Mouse (Mus musculus) adrenal gland, adult 2 months (tissue): ENCODE data around the gene Olfr1495. TPM values are rescaled to one million over a fixed set of nuclear protein-coding genes. Genes with fewer than 3 reads are reported as not detected.
"Not testable (repeated sequence)": the region's sequence is repeated elsewhere in the genome, so short reads cannot be mapped to it uniquely, and the experiment has no call there.

ENCODE experiments used
- DNase-seq: peaks from one replicate; pipeline ENCODE4 v3.0.0; 2021
- long read RNA-seq: library from polyadenylated mRNA; stranded (forward); transcript quantifications from one replicate; pipeline ENCODE4 v2.0.0, GENCODE M21; 2021
- polyA plus RNA-seq: library from polyadenylated mRNA; depleted of rRNA; stranded (reverse); fragments of >200 nt; gene quantifications from 2 replicates; pipeline ENCODE4 v1.2.3, GENCODE M21; 2012; rRNA removed
- total RNA-seq, 2 experiments: library from RNA; stranded (reverse); gene quantifications; 2 replicates each; pipeline ENCODE4 v1.2.3; 2021

The Olfr1495 gene
- total RNA-seq (not detected), polyA plus RNA-seq (not detected in 2 replicates)
- long read RNA-seq = 0 reads

DNA sequence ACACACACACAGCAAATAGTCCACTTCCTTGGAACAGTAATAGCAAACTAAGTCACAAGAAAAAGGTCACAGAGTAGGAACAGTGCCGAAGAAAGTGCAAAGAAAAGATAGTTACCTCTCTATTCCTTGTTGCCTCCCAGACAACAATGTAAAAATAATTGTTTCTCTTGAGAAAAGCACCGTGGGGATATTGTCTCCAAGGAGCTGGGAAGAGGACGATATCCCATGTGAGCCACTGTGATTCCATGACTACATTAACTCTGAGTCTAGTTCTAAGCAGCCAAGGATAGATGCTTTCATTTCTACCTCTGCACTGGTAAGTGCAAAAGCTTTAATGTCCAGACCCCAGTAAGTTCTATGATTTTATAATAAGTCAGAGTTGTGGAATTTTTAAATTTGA, at the start of gene Olfr1495:
Gene Olfr1495, plus strand, starts transcription at position 301 of the 400 bp plus-strand sequence.
- no peak for DNase-seq

GRCm38 (mm10) chr19:13722978-13723377, 41.4 kb upstream of the Olfr1495 start, which contains the start of gene Olfr1493-ps1:
Gene Olfr1493-ps1 (plus strand): TSS chr19:13723278.
- DNase-seq = no peak

DNA sequence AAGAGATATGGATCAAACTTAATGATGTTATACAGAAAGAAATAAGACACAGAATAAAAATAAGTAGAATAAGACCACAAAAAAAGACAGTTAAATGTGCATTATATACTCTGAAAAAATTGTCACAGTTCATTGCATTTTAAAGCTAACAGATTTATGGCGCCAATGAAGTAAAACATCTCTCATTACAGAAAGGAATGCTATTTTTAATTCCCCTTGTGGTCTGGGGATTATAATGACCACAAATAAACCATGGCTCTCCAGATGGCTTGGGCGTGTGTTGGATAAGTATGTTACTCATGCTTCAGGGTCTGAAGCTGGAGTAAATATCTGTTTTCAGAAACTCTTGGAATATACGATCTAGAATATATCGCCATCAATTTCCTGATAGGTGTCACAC, 25.0 kb upstream of the Olfr1495 start, which contains the start of gene Olfr1494:
Gene Olfr1494, plus strand, starts transcription at position 301 of the 400 bp plus-strand sequence.
- DNase-seq = no peak

- no peak for DNase-seq
Observed at GRCm38 (mm10) chr19:13749366-13749765, 15.0 kb upstream of the Olfr1495 start.

DNA sequence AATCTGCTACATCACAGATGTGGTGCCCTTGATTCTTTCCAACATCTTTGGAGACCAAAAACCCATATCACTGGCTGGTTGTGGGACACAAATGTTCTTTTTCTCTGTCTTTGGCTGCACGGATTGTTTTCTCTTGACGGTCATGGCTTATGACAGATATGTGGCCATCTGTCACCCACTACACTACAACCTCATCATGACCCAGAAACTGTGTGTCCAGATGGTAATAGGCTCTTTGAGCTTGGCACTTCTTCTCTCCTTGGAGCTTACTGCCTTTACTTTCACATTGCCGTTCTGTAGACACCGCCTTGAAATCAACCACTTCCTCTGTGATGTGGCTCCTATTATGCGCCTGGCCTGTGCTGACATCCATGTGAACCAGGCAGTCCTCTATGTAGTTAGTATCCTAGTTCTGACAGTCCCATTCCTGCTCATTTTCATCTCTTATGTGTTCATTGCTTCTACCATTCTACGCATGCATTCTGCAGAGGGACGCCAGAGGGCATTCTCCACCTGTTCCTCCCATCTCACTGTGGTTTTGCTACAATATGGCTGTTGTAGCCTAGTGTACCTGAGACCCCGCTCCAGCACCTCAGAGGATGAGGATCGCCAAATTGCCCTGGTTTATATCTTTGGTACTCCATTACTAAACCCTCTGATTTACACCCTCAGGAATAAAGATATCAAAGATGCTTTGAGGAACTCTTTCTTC, 4.3 kb downstream of the Olfr1495 start:
- DNase-seq = no peak

DNA sequence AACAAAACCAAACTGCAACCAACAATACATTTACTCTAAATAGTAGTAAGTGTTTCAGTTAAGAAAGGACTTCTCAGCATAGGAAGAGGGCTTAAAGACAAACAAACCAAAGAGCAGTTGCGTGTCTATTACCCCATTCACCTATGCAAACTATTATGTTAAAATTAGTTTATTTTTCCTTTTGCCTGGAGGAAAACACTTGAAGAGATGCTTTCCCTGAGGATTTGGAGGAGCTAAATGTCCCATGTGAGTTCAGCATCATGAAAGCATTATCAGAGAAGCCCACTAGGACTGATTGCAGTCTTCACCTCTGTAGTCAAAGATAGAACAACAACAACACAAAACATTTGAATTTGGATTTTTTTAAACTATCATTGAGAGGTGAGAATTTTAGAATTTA, 13.2 kb downstream of the Olfr1495 start, which contains the start of gene Olfr1496:
Gene Olfr1496, plus strand, starts transcription at position 301 of the 400 bp plus-strand sequence.
- no peak for DNase-seq

- DNase-seq = no peak
Observed at GRCm38 (mm10) chr19:13798102-13798501, 33.7 kb downstream of the Olfr1495 start, which contains the start of gene Olfr1497. Gene Olfr1497 (minus strand): TSS chr19:13798202.

DNA sequence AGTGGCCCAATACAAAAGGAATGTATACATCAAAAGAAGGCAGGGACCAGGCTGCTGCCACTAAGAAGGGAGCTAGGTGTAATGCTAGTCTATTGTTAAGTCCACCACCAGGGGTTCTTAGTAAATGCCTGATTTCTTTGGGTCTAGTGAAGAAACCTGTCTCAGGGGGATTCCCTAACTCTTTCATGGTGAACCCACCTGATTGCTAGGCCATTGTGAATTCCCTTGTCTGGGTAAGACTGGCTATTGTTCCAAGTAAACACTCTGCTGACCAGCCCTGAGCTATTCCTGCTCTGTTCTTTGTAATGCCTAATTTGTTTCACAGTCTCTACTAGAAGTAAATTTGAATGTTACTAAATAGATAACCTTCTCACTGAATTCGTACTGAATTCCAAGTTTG, 41.1 kb downstream of the Olfr1495 start:
- not testable (repeated sequence) for DNase-seq

GRCm38 (mm10) chr19:13812823-13813222, 48.4 kb downstream of the Olfr1495 start:
- no peak for DNase-seq

GRCm38 (mm10) chr19:13818827-13819226, 54.4 kb downstream of the Olfr1495 start:
- DNase-seq = no peak

DNA sequence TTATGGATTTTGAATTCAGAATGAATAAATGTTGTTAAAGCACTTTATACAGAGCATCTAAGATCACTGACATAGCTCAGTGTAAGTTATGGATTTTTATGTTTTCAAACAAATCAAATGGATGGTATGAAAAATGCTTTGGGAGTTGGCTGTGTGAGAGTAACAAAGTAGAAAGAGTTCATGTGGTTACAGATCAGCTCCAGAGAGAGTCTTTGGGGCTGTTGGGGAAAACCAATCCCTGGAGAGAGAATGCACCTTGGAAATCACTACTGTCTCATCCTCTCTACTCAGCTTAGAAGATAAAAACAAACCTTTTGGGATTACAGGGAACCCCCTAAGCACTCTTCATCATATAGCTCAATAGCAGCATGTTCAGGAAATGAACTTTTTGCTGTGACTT, 54.9 kb downstream of the Olfr1495 start, which contains the start of gene Olfr1499:
Gene Olfr1499, minus strand, starts transcription at position 101 of the 400 bp plus-strand sequence.
- DNase-seq = no peak

Other genes starting within 250 kb of the Olfr1495 start
- not detected for gene Olfr1480, start 236.7 kb upstream of the Olfr1495 start, total RNA-seq
- not detected in 2 replicates for gene Olfr1480, start 236.7 kb upstream of the Olfr1495 start, polyA plus RNA-seq
- not detected for gene Olfr1484, start 181.1 kb upstream of the Olfr1495 start, total RNA-seq
- gene Olfr1484, start 181.1 kb upstream of the Olfr1495 start, polyA plus RNA-seq = not detected in 2 replicates
- gene Olfr1487, start 147.2 kb upstream of the Olfr1495 start, total RNA-seq = not detected
- not detected in 2 replicates for gene Olfr1487, start 147.2 kb upstream of the Olfr1495 start, polyA plus RNA-seq
- not detected for gene Olfr1489, start 133.0 kb upstream of the Olfr1495 start, total RNA-seq
- gene Olfr1489, start 133.0 kb upstream of the Olfr1495 start, polyA plus RNA-seq = not detected in 2 replicates
- not detected for gene Olfr1490, start 113.5 kb upstream of the Olfr1495 start, total RNA-seq
- not detected in 2 replicates for gene Olfr1490, start 113.5 kb upstream of the Olfr1495 start, polyA plus RNA-seq
- gene Olfr1491, start 67.3 kb upstream of the Olfr1495 start, total RNA-seq = not detected
- not detected in 2 replicates for gene Olfr1491, start 67.3 kb upstream of the Olfr1495 start, polyA plus RNA-seq
- gene Olfr1493-ps1, start 41.3 kb upstream of the Olfr1495 start, total RNA-seq = not detected
- gene Olfr1493-ps1, start 41.3 kb upstream of the Olfr1495 start, polyA plus RNA-seq = not detected in 2 replicates
- not detected for gene Olfr1494, start 24.9 kb upstream of the Olfr1495 start, total RNA-seq
- not detected in 2 replicates for gene Olfr1494, start 24.9 kb upstream of the Olfr1495 start, polyA plus RNA-seq
- gene Olfr1496, start 13.3 kb downstream of the Olfr1495 start, total RNA-seq = not detected
- gene Olfr1496, start 13.3 kb downstream of the Olfr1495 start, polyA plus RNA-seq = not detected in 2 replicates
- gene Olfr1497, start 33.6 kb downstream of the Olfr1495 start, total RNA-seq = not detected
- gene Olfr1497, start 33.6 kb downstream of the Olfr1495 start, polyA plus RNA-seq = not detected in 2 replicates
- gene Olfr1499, start 54.8 kb downstream of the Olfr1495 start, total RNA-seq = not detected
- gene Olfr1499, start 54.8 kb downstream of the Olfr1495 start, polyA plus RNA-seq = not detected in 2 replicates
- gene Olfr1500, start 65.9 kb downstream of the Olfr1495 start, total RNA-seq = not detected
- gene Olfr1500, start 65.9 kb downstream of the Olfr1495 start, polyA plus RNA-seq = not detected in 2 replicates
- gene Olfr1501, start 86.1 kb downstream of the Olfr1495 start, total RNA-seq = not detected
- not detected in 2 replicates for gene Olfr1501, start 86.1 kb downstream of the Olfr1495 start, polyA plus RNA-seq
- not detected for gene Olfr1502, start 97.2 kb downstream of the Olfr1495 start, total RNA-seq
- not detected in 2 replicates for gene Olfr1502, start 97.2 kb downstream of the Olfr1495 start, polyA plus RNA-seq
- gene Olfr1504, start 133.3 kb downstream of the Olfr1495 start, total RNA-seq = not detected
- gene Olfr1504, start 133.3 kb downstream of the Olfr1495 start, polyA plus RNA-seq = not detected in 2 replicates
- not detected for gene Olfr1505, start 148.9 kb downstream of the Olfr1495 start, total RNA-seq
- gene Olfr1505, start 148.9 kb downstream of the Olfr1495 start, polyA plus RNA-seq = not detected in 2 replicates